In the genomic region with DNA sequence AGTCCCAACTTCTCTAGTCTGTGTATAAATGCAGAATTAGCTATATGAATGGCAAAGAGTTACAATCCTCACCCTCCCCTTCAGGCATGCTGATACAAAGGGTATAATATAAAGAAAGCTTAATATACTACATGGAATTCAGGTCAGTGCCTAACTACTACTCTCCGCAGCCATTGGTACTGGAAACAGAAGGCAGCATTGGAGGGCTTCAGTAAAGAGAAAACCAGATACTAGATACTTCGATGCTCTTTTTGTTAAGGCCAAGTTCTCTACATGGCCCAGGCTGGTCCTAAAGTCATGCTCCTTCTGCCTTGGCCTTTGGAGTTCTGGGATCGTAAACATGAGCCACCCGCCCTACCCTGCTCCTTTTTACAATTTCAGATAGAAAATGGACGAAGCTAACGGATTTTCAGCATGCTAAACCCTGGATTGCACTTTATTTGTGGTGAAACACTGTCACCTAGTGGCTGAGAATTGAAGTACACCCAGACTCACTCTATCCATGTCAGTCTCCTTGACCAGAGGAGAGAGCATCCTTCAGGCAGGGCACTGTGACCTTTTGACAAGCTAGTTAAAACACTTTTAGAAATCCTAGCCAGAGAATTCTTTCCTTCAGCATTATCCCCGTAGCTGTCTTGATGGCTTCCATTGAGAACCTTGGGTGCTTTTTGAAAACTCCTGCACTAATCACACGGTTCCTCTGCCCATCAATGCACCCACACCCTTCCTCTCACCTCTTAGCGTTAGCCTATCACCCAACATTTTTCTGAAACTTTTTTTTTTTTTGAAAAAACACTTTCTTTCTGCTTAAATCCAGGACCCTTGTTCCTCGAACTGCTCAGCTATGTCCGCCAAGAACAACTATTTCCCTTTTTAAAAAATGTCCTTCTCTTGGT, we compare ENCODE assay signal across 8 mouse cellular contexts. TPM values are rescaled to one million over a fixed set of nuclear protein-coding genes. Genes with fewer than 3 reads are reported as not detected.
DNase-seq lines count a peak whose midpoint lies in the region; ATAC-seq and TF ChIP-seq lines count a peak whose summit lies in the region.

No protein-coding gene starts in this region.

- H3K4me2 ChIP-seq in heart, embryonic 14.5 days (ENCODE audit: low read length): peak overlapping the region; percentile 42; the same call in 1 of the 2 replicates
- H3K4me2 ChIP-seq in kidney, postnatal 0 days (ENCODE audit: low read length): no peak overlapping the region
- no peak overlapping the region for H3K4me2 ChIP-seq in stomach, embryonic 15.5 days

- ATAC-seq in CD4-positive, CD25-positive, alpha-beta regulatory T cell, adult 4 months: peak; percentile 83
- no peak for ATAC-seq in heart, embryonic 14.5 days (ENCODE audit: insufficient number of reproducible peaks, insufficient read depth, low FRiP score, low read depth)
- peak; percentile 69; the same call in 1 of the 2 replicates for ATAC-seq in kidney, postnatal 0 days (replicated peaks; ENCODE audit: low FRiP score, low read depth)
- peak; percentile 68; the same call in 1 of the 2 replicates for ATAC-seq in stomach, embryonic 15.5 days (ENCODE audit: insufficient read depth, low FRiP score, low read depth)

- no peaks in the 10 kb centered on the region for H3K27me3 ChIP-seq in heart, embryonic 14.5 days (ENCODE audit: control insufficient read depth, insufficient read depth, low read length)
- no peaks in the 10 kb centered on the region for H3K27me3 ChIP-seq in kidney, postnatal 0 days (ENCODE audit: insufficient read depth, low read length)
- H3K27me3 ChIP-seq in stomach, embryonic 15.5 days (replicated peaks): no peaks in the 10 kb centered on the region

- TF ChIP-seq POLR2A in embryonic fibroblast, embryonic 13.5 days (IDR thresholded peaks at IDR 0.05; ENCODE audit: low read depth, low read length): no peak

- 45% methylated on average over 11 of the region's 11 CpGs for WGBS in heart, embryonic 14.5 days
- 45% methylated on average over 11 of the region's 11 CpGs for WGBS in kidney, postnatal 0 days
- WGBS in stomach, embryonic 15.5 days: 44% methylated on average over 11 of the region's 11 CpGs

- H3K27ac ChIP-seq in embryonic fibroblast, embryonic 13.5 days (ENCODE audit: insufficient read depth, low read length): no peak overlapping the region
- H3K27ac ChIP-seq in heart, embryonic 14.5 days (replicated peaks in 1 of 2; ENCODE audit: control insufficient read depth in 1 of 2, insufficient read depth in 1 of 2, low read depth in 2 of 2, low read length in 2 of 2): no peak overlapping the region
- no peak overlapping the region for H3K27ac ChIP-seq in kidney, postnatal 0 days
- no peak overlapping the region for H3K27ac ChIP-seq in stomach, embryonic 15.5 days

- no peaks in the 10 kb centered on the region for H3K9me3 ChIP-seq in heart, embryonic 14.5 days (ENCODE audit: control insufficient read depth, low read length)
- no peaks in the 10 kb centered on the region for H3K9me3 ChIP-seq in kidney, postnatal 0 days (replicated peaks; ENCODE audit: low read length)
- H3K9me3 ChIP-seq in stomach, embryonic 15.5 days: no peaks in the 10 kb centered on the region

- no peaks in the 10 kb centered on the region for H3K36me3 ChIP-seq in heart, embryonic 14.5 days (ENCODE audit: control insufficient read depth, insufficient read depth, low read length)
- no peaks in the 10 kb centered on the region for H3K36me3 ChIP-seq in kidney, postnatal 0 days (ENCODE audit: insufficient read depth, low read length)
- no peaks in the 10 kb centered on the region for H3K36me3 ChIP-seq in stomach, embryonic 15.5 days

- no peak overlapping the region for H3K4me3 ChIP-seq in embryonic fibroblast, embryonic 13.5 days (ENCODE audit: insufficient read depth, low read length)
- H3K4me3 ChIP-seq in heart, embryonic 14.5 days (ENCODE audit: control insufficient read depth in 1 of 2, insufficient read depth in 1 of 2, low read depth in 1 of 2, low read length in 2 of 2): no peak overlapping the region
- H3K4me3 ChIP-seq in kidney, postnatal 0 days (replicated peaks; ENCODE audit: low read depth, low read length): no peak overlapping the region
- no peak overlapping the region for H3K4me3 ChIP-seq in stomach, embryonic 15.5 days (replicated peaks)

- no peaks in the 10 kb centered on the region for H3K4me1 ChIP-seq in embryonic fibroblast, embryonic 13.5 days (ENCODE audit: control insufficient read depth, insufficient read depth, low read length)
- H3K4me1 ChIP-seq in heart, embryonic 14.5 days (ENCODE audit: control insufficient read depth in 2 of 2, insufficient read depth in 2 of 2, low read length in 2 of 2): no peaks in the 10 kb centered on the region
- no peaks in the 10 kb centered on the region for H3K4me1 ChIP-seq in kidney, postnatal 0 days (replicated peaks; ENCODE audit: insufficient read depth, low read length)
- H3K4me1 ChIP-seq in stomach, embryonic 15.5 days: no peaks in the 10 kb centered on the region

- TF ChIP-seq CTCF in embryonic fibroblast, embryonic 13.5 days (IDR thresholded peaks at IDR 0.05; ENCODE audit: borderline replicate concordance, insufficient read depth, low read length): peak; percentile 26; the same call in 1 of the 2 replicates
- TF ChIP-seq CTCF in kidney, postnatal 0 days (IDR thresholded peaks at IDR 0.05; ENCODE audit: low read depth): peak; percentile 99

- H3K9ac ChIP-seq in heart, embryonic 14.5 days (ENCODE audit: low read length): no peak overlapping the region
- H3K9ac ChIP-seq in kidney, postnatal 0 days (ENCODE audit: low read depth, low read length): no peak overlapping the region
- no peak overlapping the region for H3K9ac ChIP-seq in stomach, embryonic 15.5 days

- DNase-seq in brain, adult 2 months (ENCODE audit: low read depth, low spot score): peak; percentile 87
- peak; percentile 84 for DNase-seq in kidney, postnatal 0 days (ENCODE audit: low spot score)
- peak; percentile 39 for DNase-seq in liver
- DNase-seq in naive thymus-derived CD4-positive, alpha-beta T cell, adult 2 months (ENCODE audit: low read depth): peak; percentile 78

RNA-seq across cellular contexts. Expression of gene Dram1, which starts 51.5 kb away (rescaled TPM):
- polyA plus RNA-seq in CD4-positive, CD25-positive, alpha-beta regulatory T cell, adult 4 months (2017; shearing (Covaris generic)): under 1 TPM; 0.48 to 0.98 TPM
- 18.5 and 20.6 TPM in 2 replicates for polyA plus RNA-seq in embryonic fibroblast, embryonic 13.5 days (2011; ENCODE audit: insufficient read length, low read depth, missing spikeins)
- 0.74 and 1.6 TPM in 2 replicates for polyA plus RNA-seq in heart, embryonic 14.5 days (2014; fragmentation: Nextera tagmentation; extraction: Ambion mirVana)
- 5.6 and 5.9 TPM in 2 replicates for polyA plus RNA-seq in kidney, postnatal 0 days (2015; fragmentation: Nextera tagmentation; extraction: Ambion mirVana)
- 6.4 and 7.9 TPM in 2 replicates for polyA plus RNA-seq in stomach, embryonic 15.5 days (2015; fragmentation: Nextera tagmentation; extraction: Ambion mirVana)

RNA-seq across cellular contexts. Expression of gene Gnptab, which starts 51.5 kb away (rescaled TPM):
- 1 to 10 TPM; 4.1 to 6.5 TPM for polyA plus RNA-seq in CD4-positive, CD25-positive, alpha-beta regulatory T cell, adult 4 months (2017; shearing (Covaris generic))
- polyA plus RNA-seq in embryonic fibroblast, embryonic 13.5 days (2011; ENCODE audit: insufficient read length, low read depth, missing spikeins): 28.7 and 41.1 TPM in 2 replicates
- 8.7 and 9.4 TPM in 2 replicates for polyA plus RNA-seq in heart, embryonic 14.5 days (2014; fragmentation: Nextera tagmentation; extraction: Ambion mirVana)
- 9.0 and 10.2 TPM in 2 replicates for polyA plus RNA-seq in kidney, postnatal 0 days (2015; fragmentation: Nextera tagmentation; extraction: Ambion mirVana)
- 9.9 and 11.6 TPM in 2 replicates for polyA plus RNA-seq in stomach, embryonic 15.5 days (2015; fragmentation: Nextera tagmentation; extraction: Ambion mirVana)
